Mouse (Mus musculus) layer of hippocampus, adult 2 months (tissue): ENCODE results near the gene Plin5. TPM values are rescaled to one million over a fixed set of nuclear protein-coding genes. Genes with fewer than 3 reads are reported as not detected.

ENCODE experiments used
- DNase-seq, 2 experiments: peaks; one replicate each; pipeline ENCODE4 v3.0.0; 2022; ENCODE audit warnings: low spot score in 2 of 2
- H3K27ac ChIP-seq: fragments of 200-600 bp; 2 replicates; pipeline ENCODE4 v1.8.1; 2022
- H3K4me3 ChIP-seq: fragments of 200-600 bp; 2 replicates; pipeline ENCODE4 v1.8.1; 2022; ENCODE audit warnings: mild to moderate bottlenecking
- CTCF ChIP-seq: fragments of 200-600 bp; conservative IDR thresholded peaks from 2 replicates; pipeline ENCODE4 v1.8.1; 2022; ENCODE audit warnings: antibody characterized with exemption, mild to moderate bottlenecking, moderate library complexity
- total RNA-seq, 2 experiments: library from RNA; stranded (reverse); gene quantifications; 2 replicates each; pipeline ENCODE4 v1.2.3; 2021

Gene Plin5
- total RNA-seq, 2 experiments from 2014 or later: 0.54 to 0.76 TPM

DNA sequence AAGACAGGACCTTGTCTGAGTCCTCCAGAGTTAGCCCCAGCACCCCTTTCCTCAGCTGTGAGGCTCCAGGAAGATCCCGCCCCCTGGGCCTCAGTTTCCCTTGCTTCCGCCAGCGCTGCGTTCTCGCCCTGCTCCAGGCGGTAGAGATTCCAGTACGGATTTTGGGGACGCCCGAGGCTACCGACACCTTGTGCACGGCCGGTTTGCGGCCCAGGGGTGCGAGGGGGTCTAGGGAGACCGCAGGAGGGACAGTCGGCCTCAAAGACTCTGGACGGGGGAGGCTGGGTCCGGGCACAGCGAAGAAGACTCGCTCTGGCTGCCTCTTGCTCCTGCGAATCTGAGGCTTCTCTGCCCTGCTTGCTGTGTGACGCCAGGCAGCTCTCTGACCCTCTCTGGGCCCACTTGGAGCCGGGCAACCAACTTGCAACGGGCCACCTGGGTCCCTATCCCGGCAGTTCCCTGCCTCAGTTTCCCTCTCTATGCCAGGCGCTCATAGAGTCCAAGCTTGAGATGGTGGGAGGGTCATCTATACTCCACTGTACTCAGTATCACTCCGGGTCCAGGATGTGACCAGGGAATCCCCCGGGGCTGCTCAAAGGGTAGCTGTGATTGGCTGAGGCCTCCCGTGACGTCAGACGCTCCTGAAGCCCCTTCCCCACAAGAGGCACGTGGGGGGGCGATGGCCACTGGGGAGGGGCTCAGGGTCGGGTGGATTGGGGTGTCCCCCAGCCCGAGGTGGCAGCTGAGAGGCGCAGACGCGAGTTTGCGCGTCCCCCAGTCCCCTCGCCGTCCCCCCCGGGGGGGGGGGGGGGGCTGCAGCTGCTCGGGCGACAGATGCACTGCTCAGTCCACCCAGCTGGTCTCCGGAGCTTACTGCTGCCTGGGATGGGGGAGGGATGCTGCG, 24.6 kb upstream of the Plin5 start:
- no peak for TF ChIP-seq CTCF
- peak overlapping the region; percentile 91 for H3K27ac ChIP-seq

DNA sequence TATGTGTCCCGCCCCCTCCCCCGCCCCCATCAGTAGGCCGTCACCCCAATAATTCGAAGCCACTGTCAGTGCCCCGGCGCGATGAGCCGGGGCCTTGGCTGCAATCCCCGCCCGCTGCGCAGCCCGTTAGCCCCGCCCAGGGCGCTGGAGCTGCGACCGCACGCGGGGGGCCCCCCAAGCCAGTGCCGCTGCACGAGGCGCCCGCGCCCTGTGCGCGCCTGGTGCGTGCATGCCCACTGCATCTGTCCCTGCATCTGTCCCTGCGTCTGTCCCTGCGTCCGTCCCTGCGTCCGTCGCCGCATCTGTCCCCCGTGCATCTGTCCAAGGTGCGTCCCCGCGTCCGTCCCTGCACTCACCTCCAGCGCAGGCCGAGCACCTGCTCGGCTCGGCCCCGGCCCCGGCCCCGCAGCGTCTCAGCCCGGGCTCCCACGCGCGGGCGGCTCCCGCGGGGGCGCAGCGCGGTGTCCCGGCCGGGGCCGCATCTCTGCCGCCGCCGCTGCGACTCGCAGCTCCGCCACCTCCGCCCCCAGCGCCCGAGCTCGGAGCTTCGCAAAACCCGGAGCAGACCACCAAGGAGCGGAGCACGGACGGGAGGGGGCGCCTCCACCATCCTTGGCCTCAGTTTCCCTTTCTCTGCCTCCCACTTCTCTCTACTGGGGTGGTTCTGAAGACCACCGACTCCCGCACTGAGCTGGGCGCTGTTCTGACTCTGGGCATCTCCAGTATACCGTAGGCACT, 22.6 kb upstream of the Plin5 start, which contains the start of gene Sema6b:
Sema6b (minus strand) TSS at position 486 of the 738 bp plus-strand sequence.
- peak within 1 kb of the TSS; percentile 95 for H3K27ac ChIP-seq
- H3K4me3 ChIP-seq: peak within 1 kb of the TSS; percentile 64
- DNase-seq: peak; percentile 75 to 85
- peak; percentile 26; the same call in 1 of the 2 replicates for TF ChIP-seq CTCF

More for the DNA sequence above, 24.6 kb upstream of the Plin5 start:
- peak overlapping the region; percentile 72 for H3K4me3 ChIP-seq
- DNase-seq: peak; percentile 42 to 70

DNA sequence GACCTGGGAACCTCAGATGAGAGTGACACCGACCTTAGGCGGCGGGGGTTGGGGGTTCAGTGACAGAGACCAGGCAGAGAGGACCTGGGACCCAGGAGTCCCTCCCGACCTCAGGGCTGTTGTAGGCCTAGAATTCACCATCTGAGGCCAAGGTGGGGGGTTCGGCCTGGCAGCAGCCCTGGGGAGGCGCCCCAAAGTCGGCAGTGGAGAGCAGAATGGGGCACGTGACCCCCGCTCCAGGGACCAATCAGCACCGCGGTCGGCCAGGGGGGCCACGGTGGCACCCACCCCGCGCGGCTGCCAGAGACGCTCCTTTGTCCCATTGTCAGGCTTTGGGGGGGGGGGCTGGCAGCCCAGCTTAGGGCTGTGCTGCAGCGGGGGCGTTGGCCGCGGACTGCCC, 22.0 kb upstream of the Plin5 start:
- Histone ChIP-seq H3K4me3 (peak overlapping the region; percentile 64), H3K27ac (peak overlapping the region; percentile 95)
- no peak for DNase-seq
- no peak for TF ChIP-seq CTCF

DNA sequence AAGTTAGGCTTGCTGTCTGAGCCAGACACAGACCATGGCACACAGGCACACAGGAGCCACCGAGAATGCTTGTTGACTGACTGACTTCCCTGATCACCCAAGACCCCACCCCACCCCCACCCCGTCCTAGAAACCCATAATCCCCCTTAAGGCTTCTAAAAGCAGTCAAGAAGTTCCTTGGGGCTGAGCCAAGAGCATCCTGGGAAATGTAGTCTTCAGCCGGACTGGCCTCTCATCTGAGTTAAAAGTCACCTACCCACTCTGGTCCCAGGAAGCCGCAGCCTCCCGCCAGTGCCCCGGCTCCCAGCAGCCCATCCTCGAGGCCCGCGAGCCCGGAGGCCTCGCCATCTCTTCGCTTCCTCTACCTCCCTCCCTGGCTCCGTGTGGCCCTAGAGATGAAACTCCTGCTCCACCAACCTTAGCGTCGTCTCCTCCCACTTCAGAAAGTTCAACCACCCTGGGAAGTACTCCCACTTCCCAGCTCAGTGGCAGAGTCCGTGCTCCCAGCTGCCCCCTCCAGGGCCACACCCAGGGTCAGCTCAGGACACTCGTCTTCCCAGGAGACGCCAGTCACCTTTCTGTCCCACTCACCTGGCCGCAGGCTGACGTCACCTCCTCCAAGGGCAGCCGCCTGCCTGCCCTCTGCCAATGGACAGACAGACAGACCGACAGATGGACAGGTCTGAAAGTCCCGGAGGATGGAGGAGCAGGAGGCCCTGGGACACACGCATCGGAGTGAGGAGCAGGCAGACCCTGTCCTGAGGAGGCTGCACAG, 20.6 kb upstream of the Plin5 start:
- no peak for DNase-seq

DNA sequence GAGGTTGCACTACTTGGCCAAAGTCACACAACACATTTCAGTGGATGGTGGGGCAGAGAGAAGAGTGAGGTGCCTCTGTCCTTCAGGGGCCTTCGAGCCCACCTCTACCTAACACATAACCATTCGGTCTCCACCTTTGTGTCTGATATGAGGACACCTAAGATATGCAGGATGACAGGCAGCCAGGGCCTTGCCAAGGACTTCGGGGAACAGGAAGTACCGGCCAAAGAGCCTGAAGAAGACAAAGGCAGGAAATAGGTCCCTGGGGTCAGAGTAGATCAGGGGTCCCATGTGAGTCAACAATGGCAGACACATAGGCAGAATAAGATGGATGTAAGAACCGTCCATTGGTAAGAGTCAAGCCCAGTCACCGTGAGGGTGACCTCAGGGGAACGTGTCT, 19.2 kb upstream of the Plin5 start:
- no peak overlapping the region for H3K27ac ChIP-seq
- no peak for TF ChIP-seq CTCF
- H3K4me3 ChIP-seq: no peak overlapping the region
- no peak for DNase-seq

More for the DNA sequence above, 20.6 kb upstream of the Plin5 start:
- Histone ChIP-seq H3K4me3 (peak overlapping the region; percentile 64), H3K27ac (peak overlapping the region; percentile 95; the same call in 1 of the 2 replicates)
- no peak for TF ChIP-seq CTCF

- TF ChIP-seq CTCF: peak; percentile 90
- DNase-seq: no peak
- Histone ChIP-seq H3K27ac (peak overlapping the region; percentile 58), H3K4me3 (peak overlapping the region; percentile 22)
Observed at GRCm38 (mm10) chr17:56134463-56134971, 17.1 kb upstream of the Plin5 start.

DNA sequence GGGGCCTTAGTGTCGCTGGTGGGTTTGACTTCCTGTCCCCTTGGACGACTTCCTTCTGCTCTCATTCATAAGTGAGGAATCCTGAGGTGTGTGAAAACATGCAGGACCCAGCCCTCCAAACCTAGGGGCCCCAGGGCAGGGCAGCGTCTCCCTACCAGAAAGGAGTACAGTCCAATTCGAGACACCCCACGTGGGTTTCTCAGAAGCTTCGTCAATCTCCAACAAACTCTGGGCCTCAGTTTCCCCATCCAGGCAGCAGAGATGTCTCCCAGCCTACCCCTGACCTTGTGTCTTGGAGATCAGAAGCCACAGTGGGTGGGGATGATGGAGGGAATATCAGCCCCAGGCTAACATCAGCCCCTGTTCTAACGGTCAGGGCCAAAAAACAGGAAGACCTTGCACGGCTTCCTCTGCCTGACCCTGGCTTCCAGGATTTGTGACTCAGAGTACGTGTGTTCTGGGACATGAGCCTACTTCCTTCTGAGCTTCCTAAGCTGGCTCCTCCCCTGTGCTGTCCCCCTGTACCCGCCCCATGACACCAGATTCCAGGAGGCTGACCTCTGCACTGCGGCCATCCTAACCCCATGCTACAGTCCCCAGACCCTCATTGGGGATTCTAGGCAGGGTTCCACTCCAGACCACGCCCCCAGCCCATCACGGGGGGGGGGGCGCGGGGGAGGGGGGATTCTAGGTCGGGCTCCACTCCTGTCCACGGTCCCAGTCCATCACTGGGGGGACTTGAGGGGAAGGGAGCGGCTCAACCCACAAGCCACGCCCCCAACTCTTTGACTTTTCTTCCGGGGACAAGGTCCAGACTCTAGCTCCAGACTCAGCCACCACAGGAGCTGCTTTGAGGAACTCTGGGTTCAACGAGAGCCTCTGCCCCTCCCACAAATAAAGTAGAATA, 16.3 kb upstream of the Plin5 start:
- TF ChIP-seq CTCF: no peak
- peak overlapping the region; percentile 58 for H3K27ac ChIP-seq
- peak overlapping the region; percentile 32 for H3K4me3 ChIP-seq
- DNase-seq: no peak

DNA sequence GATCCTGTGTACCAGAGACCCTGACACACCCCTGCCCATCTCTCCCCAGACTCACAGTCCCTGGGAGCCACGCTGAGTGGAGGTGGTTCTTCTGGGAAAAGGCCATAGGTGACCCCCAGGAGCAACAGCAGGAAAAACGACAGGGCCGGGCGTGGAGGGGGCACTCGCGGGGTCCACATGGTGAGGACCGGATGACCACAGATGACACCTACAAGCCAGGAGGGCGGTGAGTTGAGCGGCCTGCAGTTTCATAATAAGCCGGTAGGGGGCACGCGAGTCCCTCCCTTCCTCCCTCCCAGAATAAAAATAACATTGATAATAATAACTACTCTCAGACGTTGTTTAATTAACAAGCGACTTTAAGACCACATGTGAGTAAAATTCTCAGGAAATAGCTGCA, 15.3 kb upstream of the Plin5 start:
- H3K4me3 ChIP-seq: no peak overlapping the region
- TF ChIP-seq CTCF: peak; percentile 99; the same call in 1 of the 2 replicates
- DNase-seq: peak in 1 of 2 experiments; percentile 66
- H3K27ac ChIP-seq: no peak overlapping the region

DNA sequence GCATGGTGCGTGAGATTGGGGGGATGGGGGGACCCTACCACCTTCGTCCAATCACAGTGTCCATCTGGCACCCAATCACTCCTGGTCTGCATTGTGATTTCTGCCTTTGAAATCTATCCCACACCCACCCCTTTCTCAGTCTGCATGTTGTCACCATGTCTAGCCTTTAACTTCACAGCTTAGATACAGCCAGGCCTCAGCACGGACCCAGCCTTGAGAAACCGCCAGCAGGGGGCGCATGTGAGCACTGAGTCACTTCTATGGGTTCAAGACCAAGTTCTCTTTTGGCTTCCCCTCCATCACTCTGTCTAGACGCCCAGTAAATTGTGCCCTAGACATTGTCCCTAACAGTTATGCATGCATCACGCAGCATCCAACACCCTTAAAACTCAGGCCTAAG, 14.4 kb upstream of the Plin5 start:
- TF ChIP-seq CTCF: peak; percentile 86
- Histone ChIP-seq H3K4me3 (no peak overlapping the region), H3K27ac (no peak overlapping the region)
- peak in 1 of 2 experiments; percentile 78 for DNase-seq

- no peak for DNase-seq
- TF ChIP-seq CTCF: no peak
- Histone ChIP-seq H3K4me3 (no peak overlapping the region), H3K27ac (no peak overlapping the region)
Observed at GRCm38 (mm10) chr17:56131136-56131535, 13.7 kb upstream of the Plin5 start.

- TF ChIP-seq CTCF: no peak
- no peak for DNase-seq
- H3K27ac ChIP-seq: no peak overlapping the region
- no peak overlapping the region for H3K4me3 ChIP-seq
Observed at GRCm38 (mm10) chr17:56128246-56128645, 10.8 kb upstream of the Plin5 start.
